13 mouse cellular contexts compared by ENCODE assay signal in the genomic region with DNA sequence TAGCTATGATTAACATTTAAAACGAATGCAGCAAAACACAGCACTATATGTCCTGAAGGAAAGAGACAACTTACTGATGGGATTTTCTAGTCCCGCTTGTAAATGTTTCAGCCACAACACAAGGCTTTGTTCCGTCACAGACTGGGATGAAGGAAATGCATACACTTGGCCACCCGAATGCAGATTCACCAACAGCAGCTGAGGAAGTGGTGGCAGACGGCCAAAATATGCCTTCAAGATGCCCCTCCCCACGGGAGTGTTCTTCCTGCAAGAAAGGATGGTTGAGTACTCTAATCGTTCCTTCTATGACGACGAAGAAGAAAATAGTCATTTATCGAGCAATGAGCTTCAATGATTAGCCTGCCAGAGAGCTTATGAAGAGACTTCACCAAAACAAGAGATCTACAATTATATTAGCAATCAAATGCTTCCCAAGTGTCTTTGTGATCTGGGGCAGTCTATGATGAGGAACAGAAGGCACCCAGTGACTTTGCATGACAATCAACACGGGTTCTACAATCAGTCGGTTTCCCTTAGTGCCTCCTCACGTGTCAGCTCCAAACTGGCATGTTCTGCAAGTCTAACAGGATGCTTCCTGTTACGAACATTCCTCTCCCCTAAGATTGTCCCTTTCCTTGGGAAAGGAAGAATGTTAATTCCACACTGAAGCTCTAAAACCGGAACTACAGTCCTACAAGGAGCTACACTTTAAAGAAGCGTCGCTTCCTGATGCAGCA.
DNase-seq lines count a peak whose midpoint lies in the region; ATAC-seq lines count a peak whose summit lies in the region.
"Had no signal": no experiment of that assay in that cellular context is flagged by ENCODE, and none has a peak within 500 bp of the region (broad histone marks: within the 10 kb centered on the region; RNA-seq: fewer than 3 reads in every experiment).

No protein-coding gene starts in this region.

- H3K4me2 ChIP-seq in kidney, embryonic 15.5 days: no peak overlapping the region
- no peak overlapping the region for H3K4me2 ChIP-seq in midbrain, embryonic 14.5 days (ENCODE audit: low read length)
- no peak overlapping the region for H3K4me2 ChIP-seq in midbrain, embryonic 15.5 days
- H3K4me2 ChIP-seq: embryonic facial prominence, embryonic 12.5 days; limb, embryonic 12.5 days had no signal

- whole genome bisulfite sequencing in kidney, embryonic 15.5 days: 78% methylated on average over 17 of the region's 17 CpGs
- WGBS in midbrain, embryonic 14.5 days: 82% methylated on average over 17 of the region's 17 CpGs
- 72% methylated on average over 17 of the region's 17 CpGs for WGBS in midbrain, embryonic 15.5 days

- 0 out of 2 replicates have a peak, but pooled peaks cover 6% of the 10 kb centered on the region for H3K4me1 ChIP-seq in kidney, embryonic 15.5 days
- no peaks in the 10 kb centered on the region for H3K4me1 ChIP-seq in midbrain, embryonic 14.5 days (ENCODE audit: control insufficient read depth, insufficient read depth, low read length)
- H3K4me1 ChIP-seq in midbrain, embryonic 15.5 days: no peaks in the 10 kb centered on the region
- H3K4me1 ChIP-seq: embryonic facial prominence, embryonic 12.5 days; limb, embryonic 12.5 days had no signal

- H3K4me3 ChIP-seq in kidney, embryonic 15.5 days (replicated peaks): no peak overlapping the region
- H3K4me3 ChIP-seq in midbrain, embryonic 14.5 days (replicated peaks; ENCODE audit: low read depth, low read length): no peak overlapping the region
- H3K4me3 ChIP-seq in midbrain, embryonic 15.5 days: no peak overlapping the region
- H3K4me3 ChIP-seq: embryonic facial prominence, embryonic 12.5 days; limb, embryonic 12.5 days had no signal

- no peaks in the 10 kb centered on the region for H3K9me3 ChIP-seq in kidney, embryonic 15.5 days (replicated peaks)
- H3K9me3 ChIP-seq in midbrain, embryonic 14.5 days (ENCODE audit: control insufficient read depth, low read length): no peaks in the 10 kb centered on the region
- H3K9me3 ChIP-seq in midbrain, embryonic 15.5 days: no peaks in the 10 kb centered on the region
- H3K9me3 ChIP-seq: embryonic facial prominence, embryonic 12.5 days; limb, embryonic 12.5 days had no signal

- 0 out of 2 replicates have a peak, but pooled peaks cover under 1% of the 10 kb centered on the region for H3K36me3 ChIP-seq in kidney, embryonic 15.5 days
- H3K36me3 ChIP-seq in midbrain, embryonic 14.5 days (ENCODE audit: control insufficient read depth, insufficient read depth, low read length): peaks cover 9% of the 10 kb centered on the region; the same call in 1 of the 2 replicates
- H3K36me3 ChIP-seq in midbrain, embryonic 15.5 days (replicated peaks): no peaks in the 10 kb centered on the region
- H3K36me3 ChIP-seq: embryonic facial prominence, embryonic 12.5 days; limb, embryonic 12.5 days had no signal

- H3K9ac ChIP-seq in kidney, embryonic 15.5 days: no peak overlapping the region
- H3K9ac ChIP-seq in midbrain, embryonic 14.5 days (replicated peaks; ENCODE audit: low read length): no peak overlapping the region
- no peak overlapping the region for H3K9ac ChIP-seq in midbrain, embryonic 15.5 days
- H3K9ac ChIP-seq: embryonic facial prominence, embryonic 12.5 days; limb, embryonic 12.5 days had no signal

- DNase-seq in adrenal gland, postnatal 14 days: peak; percentile 9
- no peak for DNase-seq in adrenal gland, adult 2 months
- DNase-seq in kidney, postnatal 10 days: peak; percentile 47
- DNase-seq in midbrain, embryonic 14.5 days: peak; percentile 40
- DNase-seq in layer of hippocampus, postnatal 10 days (ENCODE audit: low spot score in 2 of 2): peak; percentile 17 to 26
- no peak for DNase-seq in MN1 (ENCODE audit: low spot score)
- DNase-seq: adrenal gland, adult 8-10 months; cerebellum, postnatal 36 days; gastrocnemius, postnatal 14 days had no signal

- H3K27me3 ChIP-seq in kidney, embryonic 15.5 days: no peaks in the 10 kb centered on the region
- no peaks in the 10 kb centered on the region for H3K27me3 ChIP-seq in midbrain, embryonic 14.5 days (ENCODE audit: control insufficient read depth, insufficient read depth, low read length)
- no peaks in the 10 kb centered on the region for H3K27me3 ChIP-seq in midbrain, embryonic 15.5 days (replicated peaks)
- H3K27me3 ChIP-seq: embryonic facial prominence, embryonic 12.5 days; limb, embryonic 12.5 days had no signal

- ATAC-seq in kidney, embryonic 15.5 days (replicated peaks; ENCODE audit: low FRiP score): no peak
- ATAC-seq in midbrain, embryonic 14.5 days (ENCODE audit: low FRiP score, low TSS enrichment): no peak
- no peak for ATAC-seq in midbrain, embryonic 15.5 days (replicated peaks)

- H3K27ac ChIP-seq in kidney, embryonic 15.5 days: no peak overlapping the region
- no peak overlapping the region for H3K27ac ChIP-seq in midbrain, embryonic 14.5 days (replicated peaks; ENCODE audit: low read depth, low read length)
- no peak overlapping the region for H3K27ac ChIP-seq in midbrain, embryonic 15.5 days
- H3K27ac ChIP-seq: embryonic facial prominence, embryonic 12.5 days; limb, embryonic 12.5 days had no signal

Comparison
In these comparisons a context has a peak if more than half of its experiments do, and no peak if none do; other contexts are left out.
1. DNase-seq: peak in adrenal gland, postnatal 14 days (single experiment), kidney, postnatal 10 days (single experiment), midbrain, embryonic 14.5 days (single experiment) and layer of hippocampus, postnatal 10 days (2 of 2); none in adrenal gland, adult 2 months (single experiment) and MN1 (single experiment).